Mouse (Mus musculus): ENCODE results near the gene 4930474N05Rik.

The 4930474N05Rik gene

DNA sequence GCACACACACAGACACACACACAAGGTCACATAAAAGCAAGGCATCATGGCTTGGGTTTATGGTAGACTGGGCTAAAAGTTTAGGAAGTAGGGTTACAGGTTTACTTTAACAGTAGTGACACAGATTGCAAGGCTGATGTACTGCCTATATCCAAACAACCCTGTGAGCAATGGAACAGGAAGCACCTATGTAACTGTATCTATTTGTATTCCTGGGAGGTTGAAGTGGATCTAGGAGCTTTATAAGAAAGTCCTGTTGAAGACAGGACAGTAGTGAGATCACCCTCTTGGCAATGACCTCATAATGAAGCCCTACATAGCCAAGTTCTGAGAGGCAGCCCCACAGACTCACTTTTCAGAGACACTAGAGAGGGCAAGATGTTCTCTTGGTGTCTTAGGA, at the start of gene 4930474N05Rik:
4930474N05Rik (plus strand) TSS at position 301 of the 400 bp plus-strand sequence.
- no peak for DNase-seq (ENCODE audit: low read depth, low spot score)

DNA sequence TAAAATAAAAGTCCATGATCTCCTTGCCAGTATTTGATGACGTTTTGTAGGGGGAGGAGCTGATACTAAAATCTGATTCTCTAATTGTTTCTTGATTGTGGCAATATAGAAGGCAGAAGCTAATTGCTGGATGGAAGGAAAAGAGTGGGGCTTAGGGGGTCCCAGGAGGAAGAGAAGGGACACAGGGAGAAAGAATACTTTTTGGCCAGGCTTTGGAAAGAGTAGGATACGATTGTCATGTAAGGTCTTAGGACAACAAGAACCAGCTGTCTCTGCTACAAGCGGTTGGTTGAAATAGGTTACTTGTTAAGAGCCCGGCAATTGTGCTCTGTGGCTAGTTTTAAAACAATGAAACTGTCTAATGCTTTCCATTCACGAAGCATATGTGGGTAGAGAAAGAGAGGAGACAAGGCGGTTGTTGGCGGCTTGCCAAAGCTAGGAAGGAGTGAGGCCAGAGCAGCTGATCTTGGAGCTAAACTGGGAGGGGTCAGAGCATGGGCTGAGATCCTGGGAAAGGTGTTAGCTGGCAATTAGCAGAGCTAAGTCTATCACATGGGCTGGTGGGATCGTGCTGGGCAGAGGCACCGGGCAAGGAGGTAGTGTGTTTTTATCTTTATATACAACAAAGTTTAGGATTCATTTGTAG, 45.8 kb upstream of the 4930474N05Rik start:
- no peak for DNase-seq (ENCODE audit: low read depth, low spot score)

DNA sequence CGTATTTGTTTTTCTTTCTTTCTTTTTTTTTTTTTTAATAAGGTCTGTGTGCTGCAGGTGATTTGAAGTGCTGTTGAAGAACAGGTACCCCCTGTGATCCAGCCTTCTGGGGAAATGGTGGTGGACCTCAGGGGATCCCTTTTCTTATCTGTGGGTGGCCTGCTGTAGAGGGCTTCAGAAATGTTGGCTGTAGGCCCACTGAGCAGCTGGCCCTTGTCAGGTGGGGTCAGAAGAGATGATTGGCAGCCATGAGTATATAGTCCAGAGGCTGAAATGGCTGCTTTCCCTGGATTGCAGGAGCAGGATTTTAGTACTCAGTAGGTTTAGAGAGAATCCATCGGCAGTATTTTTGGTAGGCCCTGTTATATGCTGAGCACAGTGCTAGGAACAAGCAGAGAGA, 41.4 kb upstream of the 4930474N05Rik start:
- DNase-seq (ENCODE audit: low read depth, low spot score): no peak

GRCm38 (mm10) chr14:36098528-36098927, 3.8 kb downstream of the 4930474N05Rik start:
- no peak for DNase-seq (ENCODE audit: low read depth, low spot score)

GRCm38 (mm10) chr14:36099647-36100046, 4.9 kb downstream of the 4930474N05Rik start:
- DNase-seq (ENCODE audit: low read depth, low spot score): no peak

- DNase-seq (ENCODE audit: low read depth, low spot score): no peak
Observed at GRCm38 (mm10) chr14:36100731-36101130, 6.0 kb downstream of the 4930474N05Rik start.

GRCm38 (mm10) chr14:36114481-36114880, 19.8 kb downstream of the 4930474N05Rik start:
- no peak for DNase-seq (ENCODE audit: low read depth, low spot score)

- DNase-seq (ENCODE audit: low read depth, low spot score): no peak
Observed at GRCm38 (mm10) chr14:36123775-36124335, 29.1 kb downstream of the 4930474N05Rik start.

DNA sequence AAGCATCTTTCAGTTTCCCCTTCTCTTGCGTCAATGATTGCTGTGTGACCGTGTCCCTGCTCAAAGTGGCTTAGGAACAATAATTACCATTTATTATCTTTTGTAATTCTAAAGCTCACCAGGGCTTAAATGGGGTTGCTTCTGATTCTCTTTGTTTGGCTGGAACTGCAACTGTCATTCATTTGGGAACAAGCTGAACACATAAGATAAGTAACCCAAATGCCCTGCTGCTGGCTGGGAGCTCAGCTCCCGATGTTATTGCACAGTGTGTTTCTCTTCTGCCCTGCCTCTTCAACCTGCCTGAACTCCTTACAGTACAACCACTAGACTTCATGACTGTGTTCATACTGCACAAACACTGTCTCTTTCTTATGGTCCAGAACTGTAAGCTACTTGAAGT, 41.0 kb downstream of the 4930474N05Rik start:
- no peak for DNase-seq (ENCODE audit: low read depth, low spot score)

DNA sequence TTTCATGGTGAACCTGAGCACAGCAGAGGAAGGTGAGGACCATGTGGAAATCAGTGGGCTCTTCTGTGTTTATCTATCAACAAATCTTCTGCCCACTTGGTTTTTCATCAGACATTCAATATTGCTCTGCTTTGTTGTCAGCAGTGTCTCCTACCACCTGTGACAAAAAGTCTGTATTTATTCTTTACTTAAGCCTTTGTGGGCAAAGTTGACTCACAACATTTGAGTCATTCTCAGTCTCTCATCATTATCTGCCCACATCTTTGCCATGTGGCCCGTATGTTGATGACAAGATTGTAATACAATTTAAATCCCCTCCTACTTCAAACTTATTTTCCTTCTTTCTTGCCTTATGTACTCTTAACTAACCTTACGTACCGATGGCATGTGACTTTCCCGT, 43.0 kb downstream of the 4930474N05Rik start:
- DNase-seq (ENCODE audit: low read depth, low spot score): no peak

GRCm38 (mm10) chr14:36145261-36145660, 50.5 kb downstream of the 4930474N05Rik start:
- no peak for DNase-seq (ENCODE audit: low read depth, low spot score)

All from A20 (cell line).